Mouse (Mus musculus) C2C12 (cell line): Measurements from ENCODE around the gene Hipk4.

Experiments
- CEBPB ChIP-seq: IDR thresholded peaks from one replicate; pipeline ENCODE4 v1.6.1; 2011; ENCODE audit warnings: low read depth, mild to moderate bottlenecking, control low read depth, moderate library complexity
- CTCF ChIP-seq: IDR thresholded peaks from one replicate; pipeline ENCODE4 v1.5.1; 2011; ENCODE audit not compliant: control insufficient read depth, insufficient read depth, insufficient read length
- MAX ChIP-seq: IDR thresholded peaks from one replicate; pipeline ENCODE4 v1.6.1; 2011; ENCODE audit warnings: mild to moderate bottlenecking, control low read depth
- USF1 ChIP-seq: IDR thresholded peaks from one replicate; pipeline ENCODE4 v1.6.1; 2011; ENCODE audit warnings: low read depth, mild to moderate bottlenecking, control low read depth, moderate library complexity

DNA sequence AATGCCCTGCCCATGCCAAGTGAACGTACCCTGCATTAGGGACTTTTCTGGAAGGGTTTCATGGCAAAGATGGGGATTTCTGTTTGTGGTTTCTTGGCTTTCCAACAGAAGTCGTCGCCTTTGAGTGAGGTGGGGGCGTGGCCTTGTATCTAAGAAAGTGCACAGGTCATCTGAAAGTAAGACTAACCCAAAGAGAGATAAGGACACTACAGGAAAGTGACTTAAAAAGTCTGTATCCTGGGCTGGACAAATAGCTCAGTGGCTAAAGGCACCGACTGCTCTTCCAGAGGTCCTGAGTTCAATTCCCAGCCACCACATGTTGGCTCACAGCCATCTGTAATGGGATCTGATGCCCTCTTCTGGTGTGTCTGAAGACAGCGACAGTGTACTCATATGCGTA, 44.5 kb upstream of the Hipk4 start:
- TF ChIP-seq CTCF = no peak
- TF ChIP-seq USF1 = no peak
- no peak for TF ChIP-seq CEBPB
- TF ChIP-seq MAX = no peak
